Mouse (Mus musculus) left cerebral cortex, adult 11 months (tissue): Measurements from ENCODE around the gene Defb10.
"Not testable (repeated sequence)": the region's sequence is repeated elsewhere in the genome, so short reads cannot be mapped to it uniquely, and the experiment has no call there.

Source experiments
- DNase-seq: peaks from one replicate; pipeline ENCODE4 v3.0.0; 2022; ENCODE audit warnings: low spot score

Gene Defb10

DNA sequence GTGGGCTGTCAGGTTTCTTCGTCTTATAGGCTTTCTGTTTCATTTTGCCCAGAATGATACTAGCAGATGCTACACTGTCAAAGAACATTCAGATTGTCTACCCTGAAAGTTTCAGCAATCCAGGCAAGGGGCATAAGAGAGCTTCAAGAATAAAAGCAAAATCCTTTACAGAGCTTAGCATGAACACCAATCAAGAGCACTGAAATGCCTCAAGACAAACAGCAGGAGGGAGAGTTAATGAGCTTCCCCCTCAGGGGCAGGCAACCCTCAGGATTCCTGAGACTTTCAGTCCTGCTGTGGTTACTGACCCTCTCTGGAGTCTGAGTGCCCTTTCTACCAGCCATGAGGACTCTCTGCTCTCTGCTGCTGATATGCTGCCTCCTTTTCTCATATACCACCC lies at the start of gene Defb10:
Gene Defb10, plus strand, starts transcription at position 316 of the 400 bp plus-strand sequence.
- not testable (repeated sequence) for DNase-seq

DNA sequence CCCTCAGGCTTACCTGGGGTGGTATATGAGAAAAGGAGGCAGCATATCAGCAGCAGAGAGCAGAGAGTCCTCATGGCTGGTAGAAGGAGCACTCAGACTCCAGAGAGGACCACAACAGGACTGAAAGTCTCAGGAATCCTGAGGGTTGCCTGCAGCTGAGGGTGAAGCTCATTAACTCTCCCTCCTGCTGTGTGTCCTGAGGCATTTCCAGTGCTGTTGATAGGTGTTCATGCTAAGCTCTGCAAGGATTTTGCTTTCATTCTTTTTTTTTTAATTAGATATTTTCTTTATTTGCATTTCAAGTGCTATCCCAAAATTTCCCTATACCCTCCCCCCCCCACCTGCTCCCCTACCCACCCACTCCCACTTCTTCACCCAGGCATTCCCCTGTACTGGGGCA lies 26.6 kb downstream of the Defb10 start, which contains the start of gene Defb9:
Gene Defb9, minus strand, starts transcription at position 101 of the 400 bp plus-strand sequence.
- DNase-seq = not testable (repeated sequence)

DNA sequence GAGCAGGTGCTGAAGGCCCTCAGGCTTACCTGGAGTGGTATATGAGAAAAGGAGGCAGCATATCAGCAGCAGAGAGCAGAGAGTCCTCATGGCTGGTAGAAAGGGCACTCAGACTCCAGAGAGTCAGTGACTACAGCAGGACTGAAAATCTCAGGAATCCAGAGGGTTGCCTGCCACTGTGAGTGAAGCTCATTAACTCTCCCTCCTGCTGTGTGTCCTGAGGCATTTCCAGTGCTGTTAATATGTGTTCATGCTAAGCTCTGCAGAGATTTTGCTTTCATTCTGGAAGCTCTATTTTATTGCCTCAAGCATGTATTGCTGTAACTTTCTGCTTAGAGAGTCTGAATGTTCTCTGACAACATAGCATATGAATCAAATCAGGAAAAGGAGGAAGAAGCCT lies 47.6 kb downstream of the Defb10 start, which contains the start of gene Defb11:
Gene Defb11, minus strand, starts transcription at position 123 of the 400 bp plus-strand sequence.
- DNase-seq = not testable (repeated sequence)
